Mouse (Mus musculus): ENCODE data around the gene Sec14l4. TPM values are rescaled to one million over a fixed set of nuclear protein-coding genes. Genes with fewer than 3 reads are reported as not detected.
"Not testable (repeated sequence)": the region's sequence is repeated elsewhere in the genome, so short reads cannot be mapped to it uniquely, and the experiment has no call there.

Sec14l4 gene
- polyA plus RNA-seq, 1 experiment = 17.2 TPM

GRCm38 (mm10) chr11:4005220-4005805 is 25.9 kb upstream of the Sec14l4 start:
- H3K27ac ChIP-seq (replicated peaks; ENCODE audit: low read depth, low read length) = no peak overlapping the region
- no peaks in the 10 kb centered on the region; the same call in 1 of the 2 replicates for H3K4me1 ChIP-seq (ENCODE audit: control insufficient read depth, insufficient read depth, insufficient read length, low read length)
- no peak overlapping the region for H3K4me3 ChIP-seq (ENCODE audit: insufficient read depth, low read depth, low read length)

- Histone ChIP-seq H3K4me3 (ENCODE audit: insufficient read depth, low read depth, low read length) (no peak overlapping the region), H3K4me1 (ENCODE audit: control insufficient read depth, insufficient read depth, insufficient read length, low read length) (no peaks in the 10 kb centered on the region; the same call in 1 of the 2 replicates), H3K27ac (replicated peaks; ENCODE audit: low read depth, low read length) (no peak overlapping the region)
Measured at GRCm38 (mm10) chr11:4006462-4006861, 24.8 kb upstream of the Sec14l4 start.

- Histone ChIP-seq H3K27ac (replicated peaks; ENCODE audit: low read depth, low read length) (no peak overlapping the region), H3K4me3 (ENCODE audit: insufficient read depth, low read depth, low read length) (no peak overlapping the region), H3K4me1 (ENCODE audit: control insufficient read depth, insufficient read depth, insufficient read length, low read length) (no peaks in the 10 kb centered on the region; the same call in 1 of the 2 replicates)
Measured at GRCm38 (mm10) chr11:4012616-4013015, 18.6 kb upstream of the Sec14l4 start.

GRCm38 (mm10) chr11:4015796-4016195 is 15.5 kb upstream of the Sec14l4 start:
- not testable (repeated sequence) for H3K27ac ChIP-seq (replicated peaks; ENCODE audit: low read depth, low read length)

GRCm38 (mm10) chr11:4022111-4022510 is 9.2 kb upstream of the Sec14l4 start:
- H3K4me1 ChIP-seq (ENCODE audit: control insufficient read depth, insufficient read depth, insufficient read length, low read length); H3K4me3 ChIP-seq (ENCODE audit: insufficient read depth, low read depth, low read length); H3K27ac ChIP-seq (replicated peaks; ENCODE audit: low read depth, low read length): not testable (repeated sequence)

More at GRCm38 (mm10) chr11:4015796-4016195, 15.5 kb upstream of the Sec14l4 start:
- H3K4me3 ChIP-seq (ENCODE audit: insufficient read depth, low read depth, low read length); H3K4me1 ChIP-seq (ENCODE audit: control insufficient read depth, insufficient read depth, insufficient read length, low read length): not testable (repeated sequence)

GRCm38 (mm10) chr11:4023321-4023720 is 7.9 kb upstream of the Sec14l4 start:
- no peak overlapping the region for H3K27ac ChIP-seq (replicated peaks; ENCODE audit: low read depth, low read length)
- H3K4me1 ChIP-seq (ENCODE audit: control insufficient read depth, insufficient read depth, insufficient read length, low read length) = no peaks in the 10 kb centered on the region
- no peak overlapping the region for H3K4me3 ChIP-seq (ENCODE audit: insufficient read depth, low read depth, low read length)

- H3K4me3 ChIP-seq (ENCODE audit: insufficient read depth, low read depth, low read length) = no peak overlapping the region
- no peak overlapping the region for H3K27ac ChIP-seq (replicated peaks; ENCODE audit: low read depth, low read length)
- no peaks in the 10 kb centered on the region for H3K4me1 ChIP-seq (ENCODE audit: control insufficient read depth, insufficient read depth, insufficient read length, low read length)
Measured at GRCm38 (mm10) chr11:4027066-4027465, 4.2 kb upstream of the Sec14l4 start.

- Histone ChIP-seq H3K27ac (replicated peaks; ENCODE audit: low read depth, low read length) (no peak overlapping the region), H3K4me3 (ENCODE audit: insufficient read depth, low read depth, low read length) (no peak overlapping the region), H3K4me1 (ENCODE audit: control insufficient read depth, insufficient read depth, insufficient read length, low read length) (no peaks in the 10 kb centered on the region)
Measured at GRCm38 (mm10) chr11:4027561-4028334, 3.5 kb upstream of the Sec14l4 start.

GRCm38 (mm10) chr11:4029343-4029742 is 1.9 kb upstream of the Sec14l4 start:
- Histone ChIP-seq H3K4me3 (ENCODE audit: insufficient read depth, low read depth, low read length) (no peak overlapping the region), H3K27ac (replicated peaks; ENCODE audit: low read depth, low read length) (no peak overlapping the region), H3K4me1 (ENCODE audit: control insufficient read depth, insufficient read depth, insufficient read length, low read length) (no peaks in the 10 kb centered on the region)

- Histone ChIP-seq H3K4me1 (ENCODE audit: control insufficient read depth, insufficient read depth, insufficient read length, low read length) (no peaks in the 10 kb centered on the region), H3K4me3 (ENCODE audit: insufficient read depth, low read depth, low read length) (peak overlapping the region; percentile 35; the same call in 1 of the 2 replicates), H3K27ac (replicated peaks; ENCODE audit: low read depth, low read length) (no peak overlapping the region)
Measured at GRCm38 (mm10) chr11:4031961-4032360, 699 bp downstream of the Sec14l4 start.

- no peak overlapping the region for H3K27ac ChIP-seq (replicated peaks; ENCODE audit: low read depth, low read length)
- H3K4me1 ChIP-seq (ENCODE audit: control insufficient read depth, insufficient read depth, insufficient read length, low read length) = no peaks in the 10 kb centered on the region
- no peak overlapping the region for H3K4me3 ChIP-seq (ENCODE audit: insufficient read depth, low read depth, low read length)
Measured at GRCm38 (mm10) chr11:4033471-4033870, 2.2 kb downstream of the Sec14l4 start.

- Histone ChIP-seq H3K4me1 (ENCODE audit: control insufficient read depth, insufficient read depth, insufficient read length, low read length) (no peaks in the 10 kb centered on the region), H3K4me3 (ENCODE audit: insufficient read depth, low read depth, low read length) (no peak overlapping the region), H3K27ac (replicated peaks; ENCODE audit: low read depth, low read length) (no peak overlapping the region)
Measured at GRCm38 (mm10) chr11:4034169-4034568, 2.9 kb downstream of the Sec14l4 start.

- Histone ChIP-seq H3K4me3 (ENCODE audit: insufficient read depth, low read depth, low read length) (no peak overlapping the region), H3K27ac (replicated peaks; ENCODE audit: low read depth, low read length) (no peak overlapping the region), H3K4me1 (ENCODE audit: control insufficient read depth, insufficient read depth, insufficient read length, low read length) (no peaks in the 10 kb centered on the region)
Measured at GRCm38 (mm10) chr11:4035116-4035892, 4.0 kb downstream of the Sec14l4 start.

GRCm38 (mm10) chr11:4035916-4036315 is 4.7 kb downstream of the Sec14l4 start:
- no peaks in the 10 kb centered on the region for H3K4me1 ChIP-seq (ENCODE audit: control insufficient read depth, insufficient read depth, insufficient read length, low read length)
- no peak overlapping the region for H3K27ac ChIP-seq (replicated peaks; ENCODE audit: low read depth, low read length)
- no peak overlapping the region for H3K4me3 ChIP-seq (ENCODE audit: insufficient read depth, low read depth, low read length)

GRCm38 (mm10) chr11:4036365-4037084 is 5.3 kb downstream of the Sec14l4 start:
- no peak overlapping the region for H3K27ac ChIP-seq (replicated peaks; ENCODE audit: low read depth, low read length)
- H3K4me1 ChIP-seq (ENCODE audit: control insufficient read depth, insufficient read depth, insufficient read length, low read length) = 0 out of 2 replicates have a peak, but pooled peaks cover 4% of the 10 kb centered on the region
- no peak overlapping the region for H3K4me3 ChIP-seq (ENCODE audit: insufficient read depth, low read depth, low read length)
